Mouse (Mus musculus) kidney, embryonic 16.5 days (tissue): ENCODE results near the gene Prn. TPM values are rescaled to one million over a fixed set of nuclear protein-coding genes. Genes with fewer than 3 reads are reported as not detected.

Experiments
- ATAC-seq: fragments of 200-750 bp; cut with Nextera tagmentation; 2 replicates; pipeline ENCODE4 v1.8.0; 2017; ENCODE audit warnings: moderate TSS enrichment; ENCODE audit not compliant: low FRiP score, low TSS enrichment
- H3K27ac ChIP-seq: fragments of 300-500 bp; sonication (generic); 2 replicates; pipeline ENCODE4 v1.5.1; 2014; ENCODE audit warnings: low read length
- H3K27me3 ChIP-seq: fragments of 300-500 bp; sonication (generic); 2 replicates; pipeline ENCODE4 v1.6.1; 2014; ENCODE audit warnings: low read length, control low read depth, mixed read lengths; ENCODE audit not compliant: insufficient read depth
- H3K36me3 ChIP-seq: fragments of 300-500 bp; sonication (generic); 2 replicates; pipeline ENCODE4 v1.6.1; 2014; ENCODE audit warnings: low read length, control low read depth, mixed read lengths; ENCODE audit not compliant: insufficient read depth
- H3K4me1 ChIP-seq: fragments of 300-500 bp; sonication (generic); 2 replicates; pipeline ENCODE4 v1.6.1; 2014; ENCODE audit warnings: low read length, control low read depth, mixed read lengths; ENCODE audit not compliant: insufficient read depth
- H3K4me2 ChIP-seq: fragments of 300-500 bp; sonication (generic); replicated peaks from 2 replicates; pipeline ENCODE4 v1.6.1; 2014; ENCODE audit warnings: low read depth, low read length
- H3K4me3 ChIP-seq: fragments of 300-500 bp; sonication (generic); 2 replicates; pipeline ENCODE4 v1.5.1; 2014; ENCODE audit warnings: mild to moderate bottlenecking, low read length
- H3K9ac ChIP-seq: fragments of 300-500 bp; sonication (generic); replicated peaks from 2 replicates; pipeline ENCODE4 v1.6.1; 2014; ENCODE audit warnings: low read length
- H3K9me3 ChIP-seq: fragments of 300-500 bp; sonication (generic); 2 replicates; pipeline ENCODE4 v1.6.1; 2016; ENCODE audit warnings: low read length, control low read depth
- WGBS: fragments of 180-500 bp; shearing (Covaris S2); extraction: QIAGEN DNeasy Blood & Tissue Kit; methylation state at CpG from one replicate; pipeline ENCODE4 v1.1.7; 2014; 5-methylcytosine and 5-hydroxymethylcytosine counted together
- polyA plus RNA-seq: library from polyadenylated mRNA; unstranded; fragments of >200 nt; fragmentation: Nextera tagmentation; extraction: Ambion mirVana; gene quantifications from 2 replicates; pipeline ENCODE4 v1.2.1, GENCODE M21; 2015

Gene Prn
- polyA plus RNA-seq, 1 experiment from 2014 or later, result 0.25 TPM

- no peak overlapping the region for H3K9ac ChIP-seq
These were observed 86.6 kb downstream of the Prn start for GRCm38 (mm10) chr2:131996369-131996768.

GRCm38 (mm10) chr2:131997356-131997755 lies 87.6 kb downstream of the Prn start:
- Histone ChIP-seq H3K36me3 (no peaks in the 10 kb centered on the region; the same call in 1 of the 2 replicates), H3K4me3 (no peak overlapping the region), H3K9ac (no peak overlapping the region), H3K9me3 (no peaks in the 10 kb centered on the region), H3K4me1 (peaks cover 26% of the 10 kb centered on the region), H3K27ac (no peak overlapping the region), H3K4me2 (no peak overlapping the region), H3K27me3 (no peaks in the 10 kb centered on the region)
- WGBS, result 47% methylated on average over 5 of the region's 5 CpGs
- ATAC-seq, result no peak

More at GRCm38 (mm10) chr2:131996369-131996768, 86.6 kb downstream of the Prn start:
- Histone ChIP-seq H3K4me1 (peaks cover 29% of the 10 kb centered on the region), H3K4me2 (no peak overlapping the region), H3K36me3 (no peaks in the 10 kb centered on the region; the same call in 1 of the 2 replicates), H3K9me3 (no peaks in the 10 kb centered on the region), H3K27me3 (no peaks in the 10 kb centered on the region), H3K4me3 (no peak overlapping the region), H3K27ac (no peak overlapping the region)
- WGBS, result 55% methylated on average over 7 of the region's 7 CpGs
- no peak for ATAC-seq

GRCm38 (mm10) chr2:132001696-132002334 lies 92.1 kb downstream of the Prn start:
- H3K36me3 ChIP-seq, result no peaks in the 10 kb centered on the region
- 37% methylated on average over 13 of the region's 13 CpGs for WGBS
- no peak overlapping the region for H3K4me3 ChIP-seq
- no peaks in the 10 kb centered on the region for H3K9me3 ChIP-seq
- no peak overlapping the region for H3K9ac ChIP-seq
- ATAC-seq, result no peak
- H3K27ac ChIP-seq, result no peak overlapping the region
- no peaks in the 10 kb centered on the region for H3K27me3 ChIP-seq
- H3K4me1 ChIP-seq, result peaks cover 14% of the 10 kb centered on the region
- no peak overlapping the region for H3K4me2 ChIP-seq

- no peak overlapping the region for H3K9ac ChIP-seq
- H3K4me3 ChIP-seq, result no peak overlapping the region
- no peaks in the 10 kb centered on the region for H3K27me3 ChIP-seq
- H3K4me1 ChIP-seq, result peaks cover 26% of the 10 kb centered on the region
- WGBS, result 66% methylated on average over 5 of the region's 5 CpGs
- no peak overlapping the region for H3K27ac ChIP-seq
- H3K4me2 ChIP-seq, result no peak overlapping the region
- ATAC-seq, result no peak
- no peaks in the 10 kb centered on the region for H3K9me3 ChIP-seq
- no peaks in the 10 kb centered on the region for H3K36me3 ChIP-seq
These were observed 94.2 kb downstream of the Prn start for GRCm38 (mm10) chr2:132003916-132004315.

GRCm38 (mm10) chr2:132004495-132005136 lies 94.9 kb downstream of the Prn start:
- WGBS, result 74% methylated on average over 9 of the region's 9 CpGs
- Histone ChIP-seq H3K9ac (no peak overlapping the region), H3K27ac (no peak overlapping the region), H3K4me1 (peaks cover 26% of the 10 kb centered on the region), H3K27me3 (no peaks in the 10 kb centered on the region), H3K4me2 (no peak overlapping the region), H3K4me3 (no peak overlapping the region), H3K9me3 (no peaks in the 10 kb centered on the region), H3K36me3 (no peaks in the 10 kb centered on the region)
- no peak for ATAC-seq

GRCm38 (mm10) chr2:132005445-132005844 lies 95.7 kb downstream of the Prn start:
- no peak for ATAC-seq
- Histone ChIP-seq H3K4me3 (no peak overlapping the region), H3K4me1 (peaks cover 26% of the 10 kb centered on the region), H3K27ac (no peak overlapping the region), H3K9ac (no peak overlapping the region), H3K27me3 (no peaks in the 10 kb centered on the region), H3K4me2 (no peak overlapping the region), H3K9me3 (no peaks in the 10 kb centered on the region), H3K36me3 (no peaks in the 10 kb centered on the region)
- 85% methylated on average over 4 of the region's 4 CpGs for whole genome bisulfite sequencing

Other genes starting within 250 kb of the Prn start
- gene Erv3, start 50.2 kb upstream of the Prn start, polyA plus RNA-seq, result not detected in 2 replicates
- gene Prnp, start within 50 bp of the Prn start, polyA plus RNA-seq, result 43.2 and 49.6 TPM in 2 replicates
- gene Prnd, start 40.9 kb downstream of the Prn start, polyA plus RNA-seq, result 16.2 and 17.1 TPM in 2 replicates
- 8.1 and 9.1 TPM in 2 replicates for gene Rassf2, start 120.3 kb downstream of the Prn start, polyA plus RNA-seq
- 15.2 and 17.7 TPM in 2 replicates for gene Slc23a2, start 235.2 kb downstream of the Prn start, polyA plus RNA-seq